ENCODE assay signal across 9 mouse cellular contexts in the genomic region with DNA sequence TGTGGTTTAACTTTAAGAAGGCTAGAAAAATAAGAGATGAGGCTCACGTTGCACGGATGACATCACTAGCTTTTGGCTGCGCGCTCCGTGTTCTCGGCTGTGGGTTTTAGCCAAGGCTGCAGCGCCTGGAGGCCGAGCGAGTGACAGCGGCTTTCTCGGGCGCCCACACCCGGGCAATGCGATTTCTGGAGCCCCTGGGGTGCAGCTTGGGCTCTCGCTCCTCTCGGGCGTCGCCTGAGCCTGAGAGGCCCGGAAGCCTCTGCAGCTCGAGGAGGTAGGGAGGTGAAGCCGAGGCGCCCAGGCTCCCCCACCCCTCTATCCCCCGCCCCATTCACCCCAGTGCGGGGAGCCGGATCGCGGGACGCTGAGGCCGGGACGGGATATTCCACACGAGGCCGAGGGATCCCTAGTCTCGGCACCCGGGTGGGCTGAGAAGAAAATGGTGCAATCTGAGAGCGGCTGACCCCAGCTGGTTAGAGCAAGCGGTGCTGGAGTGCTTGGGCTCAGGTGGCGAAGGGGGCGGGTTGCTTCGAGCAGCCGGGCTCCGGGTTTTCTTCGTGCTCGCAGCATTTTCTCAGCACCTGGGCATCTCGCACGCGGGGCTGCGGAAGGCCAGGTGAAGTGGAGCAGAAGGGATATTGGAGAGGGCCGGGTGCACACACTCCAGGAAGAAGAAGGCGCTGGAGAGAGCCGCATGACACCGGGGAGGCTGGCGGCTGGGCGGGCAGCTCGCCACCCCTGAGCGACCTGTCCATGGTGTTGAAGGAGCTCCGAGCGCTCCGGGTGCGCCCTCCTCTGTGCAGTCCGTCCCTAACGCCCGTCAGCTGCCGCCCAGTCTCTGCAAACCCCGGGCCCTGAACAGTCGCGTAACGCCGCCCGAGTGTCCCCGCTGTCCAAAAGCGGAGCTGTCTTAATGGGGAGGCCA. TPM values are rescaled to one million over a fixed set of nuclear protein-coding genes. Genes with fewer than 3 reads are reported as not detected.
DNase-seq lines count a peak whose midpoint lies in the region; ATAC-seq and TF ChIP-seq lines count a peak whose summit lies in the region.
"Had no signal": no experiment of that assay in that cellular context is flagged by ENCODE, and none has a peak within 500 bp of the region (broad histone marks: within the 10 kb centered on the region; RNA-seq: fewer than 3 reads in every experiment).

No protein-coding gene starts in this region.

- H3K4me1 ChIP-seq in forebrain, embryonic 14.5 days (ENCODE audit: control insufficient read depth, insufficient read depth, low read length), result peaks cover 22% of the 10 kb centered on the region
- peaks cover 26% of the 10 kb centered on the region for H3K4me1 ChIP-seq in heart, embryonic 16.5 days (ENCODE audit: control insufficient read depth, insufficient read depth, low read length)
- peaks cover 5% of the 10 kb centered on the region for H3K4me1 ChIP-seq in liver, adult 2 months (ENCODE audit: control insufficient read depth, insufficient read depth, low read length)
- peaks cover 16% of the 10 kb centered on the region for H3K4me1 ChIP-seq in neural tube, embryonic 12.5 days

- no peak for TF ChIP-seq CTCF in C2C12 (IDR thresholded peaks at IDR 0.05; ENCODE audit: control insufficient read depth, insufficient read depth, insufficient read length)
- TF ChIP-seq CTCF in liver, adult 2 months (IDR thresholded peaks at IDR 0.05; ENCODE audit: low read depth, low read length), result no peak

- H3K4me3 ChIP-seq in C2C12 (ENCODE audit: insufficient read depth, poor library complexity, severe bottlenecking), result peak overlapping the region; percentile 6
- H3K4me3 ChIP-seq in forebrain, embryonic 14.5 days (ENCODE audit: low read depth, low read length), result peak overlapping the region; percentile 72
- H3K4me3 ChIP-seq in heart, embryonic 16.5 days (ENCODE audit: low read length), result peak overlapping the region; percentile 60
- peak overlapping the region; percentile 36; the same call in 1 of the 2 replicates for H3K4me3 ChIP-seq in liver, adult 2 months (ENCODE audit: insufficient read depth, low read depth, low read length)
- H3K4me3 ChIP-seq in neural tube, embryonic 12.5 days, result peak overlapping the region; percentile 58

- H3K4me2 ChIP-seq in forebrain, embryonic 14.5 days (ENCODE audit: low read length), result peak overlapping the region; percentile 92
- peak overlapping the region; percentile 95 for H3K4me2 ChIP-seq in heart, embryonic 16.5 days (ENCODE audit: low read depth, low read length)
- H3K4me2 ChIP-seq in neural tube, embryonic 12.5 days (replicated peaks), result peak overlapping the region; percentile 94

- no peaks in the 10 kb centered on the region for H3K9me3 ChIP-seq in forebrain, embryonic 14.5 days (replicated peaks; ENCODE audit: control insufficient read depth, low read length)
- H3K9me3 ChIP-seq in heart, embryonic 16.5 days (replicated peaks; ENCODE audit: control insufficient read depth, low read length), result no peaks in the 10 kb centered on the region
- H3K9me3 ChIP-seq in neural tube, embryonic 12.5 days, result no peaks in the 10 kb centered on the region

- peak overlapping the region; percentile 37 for H3ac ChIP-seq in C2C12 (ENCODE audit: control insufficient read depth, insufficient read length, low read depth)

- peaks cover 23% of the 10 kb centered on the region for H3K27me3 ChIP-seq in C2C12 (ENCODE audit: control insufficient read depth, insufficient read depth, insufficient read length)
- no peaks in the 10 kb centered on the region for H3K27me3 ChIP-seq in forebrain, embryonic 14.5 days (replicated peaks; ENCODE audit: control insufficient read depth, insufficient read depth, low read length)
- peaks cover 66% of the 10 kb centered on the region for H3K27me3 ChIP-seq in heart, embryonic 16.5 days (ENCODE audit: control insufficient read depth, insufficient read depth, low read length)
- peaks cover 23% of the 10 kb centered on the region for H3K27me3 ChIP-seq in liver, adult 2 months (ENCODE audit: control insufficient read depth, insufficient read depth, low read length)
- no peaks in the 10 kb centered on the region for H3K27me3 ChIP-seq in neural tube, embryonic 12.5 days (replicated peaks)
- H3K27me3 ChIP-seq: CH12.LX had no signal

- no peaks in the 10 kb centered on the region for H3K79me3 ChIP-seq in C2C12 (ENCODE audit: low read depth)

- H3K79me2 ChIP-seq in C2C12 (ENCODE audit: control insufficient read depth, insufficient read depth), result no peaks in the 10 kb centered on the region
- no peaks in the 10 kb centered on the region for H3K79me2 ChIP-seq in liver, adult 2 months (ENCODE audit: control insufficient read depth, insufficient read depth, low read length)

- ATAC-seq in forebrain, embryonic 14.5 days, result peak; percentile 75
- peak; percentile 76; the same call in 1 of the 2 replicates for ATAC-seq in heart, embryonic 16.5 days (replicated peaks; ENCODE audit: extremely low read depth, insufficient read depth, low FRiP score)
- peak; percentile 73 for ATAC-seq in neural tube, embryonic 12.5 days (ENCODE audit: low FRiP score, low read depth)

- peak overlapping the region; percentile 94 for H3K27ac ChIP-seq in forebrain, embryonic 14.5 days (ENCODE audit: low read depth, low read length)
- H3K27ac ChIP-seq in heart, embryonic 16.5 days (ENCODE audit: low read length), result no peak overlapping the region
- H3K27ac ChIP-seq in liver, adult 2 months (replicated peaks; ENCODE audit: insufficient read depth, low read depth, low read length), result no peak overlapping the region
- peak overlapping the region; percentile 72 for H3K27ac ChIP-seq in neural tube, embryonic 12.5 days

- TF ChIP-seq POLR2A in liver, adult 2 months (IDR thresholded peaks at IDR 0.05; ENCODE audit: extremely low read depth, insufficient read depth, low read length), result no peak

- under 1% methylated on average over 71 of the region's 71 CpGs for WGBS in forebrain, embryonic 14.5 days
- WGBS in heart, embryonic 16.5 days, result 1% methylated on average over 71 of the region's 71 CpGs
- WGBS in liver, adult 2 months, result 1% methylated on average over 71 of the region's 71 CpGs
- WGBS in neural tube, embryonic 12.5 days, result under 1% methylated on average over 71 of the region's 71 CpGs

- H3K9ac ChIP-seq in forebrain, embryonic 14.5 days (ENCODE audit: low read length), result peak overlapping the region; percentile 85
- H3K9ac ChIP-seq in heart, embryonic 16.5 days (ENCODE audit: low read length), result 0 out of 2 replicates have a peak overlapping the region, but pooled peaks have one; percentile 43
- no peak overlapping the region for H3K9ac ChIP-seq in liver, adult 2 months (ENCODE audit: low read depth, low read length)
- peak overlapping the region; percentile 84 for H3K9ac ChIP-seq in neural tube, embryonic 12.5 days

- DNase-seq in cerebellum, adult 11 months, result peak; percentile 86
- DNase-seq in forebrain, embryonic 14.5 days (ENCODE audit: low spot score), result peak; percentile 93
- DNase-seq in kidney, postnatal 14 days, result peak; percentile 51
- peak; percentile 28 for DNase-seq in liver, adult 2 months (ENCODE audit: extremely low read depth, low read depth, low spot score)
- peak; percentile 31 for DNase-seq in urinary bladder, adult 2 months (ENCODE audit: low spot score)

- no peaks in the 10 kb centered on the region for H3K36me3 ChIP-seq in C2C12 (ENCODE audit: control insufficient read depth, insufficient read depth)
- no peaks in the 10 kb centered on the region for H3K36me3 ChIP-seq in forebrain, embryonic 14.5 days (ENCODE audit: control insufficient read depth, insufficient read depth, low read length)
- no peaks in the 10 kb centered on the region for H3K36me3 ChIP-seq in heart, embryonic 16.5 days (ENCODE audit: control insufficient read depth, insufficient read depth)
- H3K36me3 ChIP-seq in liver, adult 2 months (ENCODE audit: control insufficient read depth, insufficient read depth, low read length), result no peaks in the 10 kb centered on the region
- H3K36me3 ChIP-seq in neural tube, embryonic 12.5 days, result no peaks in the 10 kb centered on the region

TF ChIP-seq in C2C12, 6 proteins besides CTCF, POLR2A, EP300 and RAD21:
- TF ChIP-seq MYOG (IDR thresholded peaks at IDR 0.05; ENCODE audit: control insufficient read depth, extremely low read depth, insufficient read length) (no peak), USF1 (IDR thresholded peaks at IDR 0.05; ENCODE audit: low read depth) (no peak), MYOD1 (IDR thresholded peaks at IDR 0.05; ENCODE audit: control insufficient read depth, insufficient read length, low read depth) (no peak), FOSL1 (IDR thresholded peaks at IDR 0.05; ENCODE audit: insufficient read depth, low read length, poor library complexity, severe bottlenecking) (no peak), CEBPB (IDR thresholded peaks at IDR 0.05; ENCODE audit: low read depth) (no peak), MAX (IDR thresholded peaks at IDR 0.05) (no peak)

RNA-seq across cellular contexts. Expression of gene Tmem178b, which starts 1.4 kb away (rescaled TPM):
- polyA plus RNA-seq in C2C12 (2012; fragmentation: generic; extraction: Trizol), result 0.01 TPM
- 18.5 and 25.6 TPM in 2 replicates for polyA plus RNA-seq in forebrain, embryonic 14.5 days (2014; fragmentation: Nextera tagmentation; extraction: Ambion mirVana)
- polyA plus RNA-seq in heart, embryonic 16.5 days (2015; fragmentation: Nextera tagmentation; extraction: Ambion mirVana), result 0.24 TPM in 1 of 2 replicates, not detected in the other
- 0.09 and 0.13 TPM in 2 replicates for total RNA-seq in liver, adult 2 months (2014; rRNA removed)
- 0.02 TPM in 1 of 2 replicates, not detected in the other for polyA plus RNA-seq in liver, adult 2 months (2012; rRNA removed)
- 18.4 and 19.5 TPM in 2 replicates for polyA plus RNA-seq in neural tube, embryonic 12.5 days (2016; fragmentation: Nextera tagmentation; extraction: Ambion mirVana)
- 0.70 and 1.1 TPM in 2 replicates for polyA plus RNA-seq in urinary bladder, adult 2 months (2012; rRNA removed)
- total RNA-seq: CH12.LX had no signal

Comparison
In these comparisons a context has a peak if more than half of its experiments do, and no peak if none do; other contexts are left out.
1. H3K4me3 ChIP-seq: peak in every context shown above with its lines; median percentile 72 in forebrain, embryonic 14.5 days; 60 in heart, embryonic 16.5 days; 58 in neural tube, embryonic 12.5 days; 36 in liver, adult 2 months; 6 in C2C12.
2. DNase-seq: peak in every context shown above with its lines; median percentile 93 in forebrain, embryonic 14.5 days; 86 in cerebellum, adult 11 months; 51 in kidney, postnatal 14 days; 31 in urinary bladder, adult 2 months; 28 in liver, adult 2 months.
3. H3K27ac ChIP-seq: peak in forebrain, embryonic 14.5 days (single experiment) and neural tube, embryonic 12.5 days (single experiment); none in heart, embryonic 16.5 days (single experiment) and liver, adult 2 months (single experiment).
4. Peak in every context shown above with its lines, with median percentiles within 50 percentile points of each other: ATAC-seq and H3K4me2 ChIP-seq.